Mouse (Mus musculus) kidney, embryonic 16.5 days (tissue): ENCODE results near the gene Prop1. TPM values are rescaled to one million over a fixed set of nuclear protein-coding genes. Genes with fewer than 3 reads are reported as not detected.

Experiments used
- ATAC-seq: fragments of 200-750 bp; cut with Nextera tagmentation; 2 replicates; pipeline ENCODE4 v1.8.0; 2017; ENCODE audit warnings: moderate TSS enrichment; ENCODE audit not compliant: low FRiP score, low TSS enrichment
- H3K27ac ChIP-seq: fragments of 300-500 bp; sonication (generic); 2 replicates; pipeline ENCODE4 v1.5.1; 2014; ENCODE audit warnings: low read length
- H3K27me3 ChIP-seq: fragments of 300-500 bp; sonication (generic); 2 replicates; pipeline ENCODE4 v1.6.1; 2014; ENCODE audit warnings: low read length, control low read depth, mixed read lengths; ENCODE audit not compliant: insufficient read depth
- H3K36me3 ChIP-seq: fragments of 300-500 bp; sonication (generic); 2 replicates; pipeline ENCODE4 v1.6.1; 2014; ENCODE audit warnings: low read length, control low read depth, mixed read lengths; ENCODE audit not compliant: insufficient read depth
- H3K4me1 ChIP-seq: fragments of 300-500 bp; sonication (generic); 2 replicates; pipeline ENCODE4 v1.6.1; 2014; ENCODE audit warnings: low read length, control low read depth, mixed read lengths; ENCODE audit not compliant: insufficient read depth
- H3K4me2 ChIP-seq: fragments of 300-500 bp; sonication (generic); replicated peaks from 2 replicates; pipeline ENCODE4 v1.6.1; 2014; ENCODE audit warnings: low read depth, low read length
- H3K4me3 ChIP-seq: fragments of 300-500 bp; sonication (generic); 2 replicates; pipeline ENCODE4 v1.5.1; 2014; ENCODE audit warnings: mild to moderate bottlenecking, low read length
- H3K9ac ChIP-seq: fragments of 300-500 bp; sonication (generic); replicated peaks from 2 replicates; pipeline ENCODE4 v1.6.1; 2014; ENCODE audit warnings: low read length
- H3K9me3 ChIP-seq: fragments of 300-500 bp; sonication (generic); 2 replicates; pipeline ENCODE4 v1.6.1; 2016; ENCODE audit warnings: low read length, control low read depth
- WGBS: fragments of 180-500 bp; shearing (Covaris S2); extraction: QIAGEN DNeasy Blood & Tissue Kit; methylation state at CpG from one replicate; pipeline ENCODE4 v1.1.7; 2014; 5-methylcytosine and 5-hydroxymethylcytosine counted together
- polyA plus RNA-seq: library from polyadenylated mRNA; unstranded; fragments of >200 nt; fragmentation: Nextera tagmentation; extraction: Ambion mirVana; gene quantifications from 2 replicates; pipeline ENCODE4 v1.2.1, GENCODE M21; 2015

The Prop1 gene
- polyA plus RNA-seq, 1 experiment from 2014 or later: not detected

DNA sequence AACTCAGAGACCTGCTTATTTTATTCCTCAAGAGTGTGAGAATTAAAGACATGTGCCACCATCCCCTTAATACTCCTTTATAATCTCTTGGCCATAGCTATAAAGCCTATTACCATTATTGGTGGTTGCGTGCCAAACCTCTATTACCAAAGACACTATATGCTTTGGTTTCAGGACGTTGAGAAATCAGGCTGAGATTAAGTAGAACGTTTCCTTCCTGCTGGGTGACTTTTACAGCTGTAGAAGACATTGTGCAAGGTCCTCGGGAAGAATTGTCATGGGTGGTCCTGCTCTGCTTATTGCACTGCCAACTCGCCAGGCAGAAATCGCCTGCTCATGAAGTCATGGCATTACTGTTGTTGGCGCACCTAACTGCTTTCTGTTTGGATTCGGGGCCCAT, 15.1 kb downstream of the Prop1 start:
- no peak overlapping the region for H3K9ac ChIP-seq
- ATAC-seq: no peak
- no peak overlapping the region for H3K27ac ChIP-seq
- H3K27me3 ChIP-seq: peaks cover 3% of the 10 kb centered on the region; the same call in 1 of the 2 replicates
- H3K4me1 ChIP-seq: no peaks in the 10 kb centered on the region
- H3K9me3 ChIP-seq: no peaks in the 10 kb centered on the region
- no peaks in the 10 kb centered on the region for H3K36me3 ChIP-seq
- 72% methylated on average over 8 of the region's 8 CpGs for WGBS
- H3K4me2 ChIP-seq: no peak overlapping the region
- no peak overlapping the region for H3K4me3 ChIP-seq

- no peak overlapping the region for H3K27ac ChIP-seq
- ATAC-seq: 0 out of 2 replicates have a peak, but pooled peaks have one; percentile 32
- H3K27me3 ChIP-seq: no peaks in the 10 kb centered on the region
- H3K36me3 ChIP-seq: no peaks in the 10 kb centered on the region
- peaks cover 7% of the 10 kb centered on the region; the same call in 1 of the 2 replicates for H3K4me1 ChIP-seq
- H3K4me3 ChIP-seq: peak overlapping the region; percentile 75; the same call in 1 of the 2 replicates
- H3K9me3 ChIP-seq: no peaks in the 10 kb centered on the region
- H3K4me2 ChIP-seq: peak overlapping the region; percentile 76
- no peak overlapping the region for H3K9ac ChIP-seq
- 95% methylated on average over 1 of the region's 1 CpGs for WGBS
Observed at GRCm38 (mm10) chr11:50932040-50932439, 21.5 kb downstream of the Prop1 start.

DNA sequence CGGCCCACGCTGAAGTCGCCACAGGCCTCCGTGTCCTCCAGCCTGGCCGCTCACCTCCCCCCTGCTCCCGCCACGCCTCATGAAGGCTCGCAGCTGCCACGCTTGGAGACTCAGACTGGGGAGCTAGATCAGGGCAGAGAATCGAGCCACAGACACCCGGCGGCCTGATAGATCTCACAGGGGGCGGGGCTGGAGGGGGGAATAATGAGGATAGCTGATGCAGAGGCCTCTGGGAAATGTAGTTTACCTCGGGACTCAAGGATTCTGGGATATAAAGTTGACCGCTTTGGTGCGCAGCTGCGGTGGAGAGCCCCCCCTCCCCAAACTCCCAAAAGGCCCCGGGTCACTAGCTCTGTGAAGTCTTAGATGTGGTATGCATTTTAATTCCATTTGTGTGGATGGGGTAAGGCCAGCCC, 22.1 kb downstream of the Prop1 start, which contains the start of gene Zfp354b:
Gene Zfp354b (minus strand): TSS at position 183 of the 416 bp plus-strand sequence.
- Histone ChIP-seq H3K4me1 (peaks cover 7% of the 10 kb centered on the region; the same call in 1 of the 2 replicates), H3K4me2 (peak within 1 kb of the TSS; percentile 76), H3K36me3 (no peaks in the 10 kb centered on the region), H3K9me3 (no peaks in the 10 kb centered on the region), H3K9ac (peak within 1 kb of the TSS; percentile 77), H3K27ac (peak within 1 kb of the TSS; percentile 30; the same call in 1 of the 2 replicates), H3K27me3 (no peaks in the 10 kb centered on the region), H3K4me3 (peak within 1 kb of the TSS; percentile 75)
- WGBS: 1% methylated on average over 18 of the region's 18 CpGs
- peak; percentile 96 for ATAC-seq

DNA sequence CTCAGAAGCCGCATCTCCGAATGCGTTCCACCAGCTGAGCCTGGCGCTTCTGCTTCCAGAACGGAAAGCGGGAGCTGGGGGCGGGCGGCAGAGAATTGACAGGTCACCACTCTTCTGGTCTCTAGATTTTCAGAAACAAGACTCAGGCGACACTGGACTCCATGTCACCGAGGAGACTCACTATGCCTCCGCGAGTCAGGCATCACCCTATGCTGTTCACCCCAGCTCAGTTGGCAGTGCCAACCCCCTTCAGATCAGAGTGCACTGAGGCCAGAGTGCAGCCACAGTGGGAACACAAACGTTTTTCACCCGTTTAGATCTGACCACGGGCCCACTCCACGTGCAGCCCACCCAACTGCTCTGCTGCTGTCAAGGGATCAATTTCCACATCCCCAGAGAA, 22.5 kb downstream of the Prop1 start:
- no peaks in the 10 kb centered on the region for H3K36me3 ChIP-seq
- H3K27me3 ChIP-seq: no peaks in the 10 kb centered on the region
- no peaks in the 10 kb centered on the region for H3K9me3 ChIP-seq
- H3K9ac ChIP-seq: peak overlapping the region; percentile 77
- ATAC-seq: peak; percentile 52
- WGBS: under 1% methylated on average over 16 of the region's 16 CpGs
- peak overlapping the region; percentile 75 for H3K4me3 ChIP-seq
- peak overlapping the region; percentile 30; the same call in 1 of the 2 replicates for H3K27ac ChIP-seq
- H3K4me1 ChIP-seq: peaks cover 7% of the 10 kb centered on the region; the same call in 1 of the 2 replicates
- H3K4me2 ChIP-seq: peak overlapping the region; percentile 76

DNA sequence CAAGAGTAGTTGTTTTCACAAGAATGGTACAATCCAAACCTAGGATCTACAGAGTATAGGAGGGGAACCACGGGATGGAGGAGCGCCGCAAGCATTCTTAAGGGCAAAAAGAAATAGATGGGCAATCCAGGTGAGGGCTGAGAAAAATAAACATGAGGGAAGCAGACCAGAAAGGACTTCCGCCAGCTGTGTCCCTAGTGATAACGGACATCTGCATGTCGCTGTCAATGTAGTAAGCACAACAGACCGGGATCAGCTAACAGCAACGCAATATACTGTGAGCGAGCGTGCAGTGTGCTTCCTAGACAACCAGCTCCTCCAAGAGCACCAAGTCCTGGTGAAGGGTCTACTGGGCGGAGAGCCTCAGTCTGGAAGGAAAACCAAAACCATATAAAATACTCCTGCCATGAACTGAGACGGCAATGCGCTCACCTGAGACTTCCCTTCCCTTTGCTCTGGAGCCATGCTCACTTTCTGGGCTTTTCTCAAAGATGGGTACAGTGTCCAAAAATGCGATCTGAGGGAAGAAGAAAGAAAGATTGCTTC, 23.0 kb downstream of the Prop1 start:
- H3K4me2 ChIP-seq: peak overlapping the region; percentile 76
- no peaks in the 10 kb centered on the region for H3K9me3 ChIP-seq
- no peak for ATAC-seq
- H3K9ac ChIP-seq: peak overlapping the region; percentile 77
- H3K4me3 ChIP-seq: peak overlapping the region; percentile 75
- no peak overlapping the region for H3K27ac ChIP-seq
- H3K4me1 ChIP-seq: peaks cover 7% of the 10 kb centered on the region; the same call in 1 of the 2 replicates
- H3K36me3 ChIP-seq: no peaks in the 10 kb centered on the region
- H3K27me3 ChIP-seq: no peaks in the 10 kb centered on the region
- 14% methylated on average over 14 of the region's 14 CpGs for whole genome bisulfite sequencing

GRCm38 (mm10) chr11:50915671-50916320, 37.8 kb downstream of the Prop1 start, which contains the start of gene Zfp2:
Gene Zfp2, minus strand, starts transcription at chr11:50916165.
- H3K27ac ChIP-seq: peak within 1 kb of the TSS; percentile 86
- WGBS: under 1% methylated on average over 47 of the region's 47 CpGs
- H3K4me3 ChIP-seq: peak within 1 kb of the TSS; percentile 92
- H3K27me3 ChIP-seq: no peaks in the 10 kb centered on the region
- H3K36me3 ChIP-seq: peaks cover 17% of the 10 kb centered on the region
- H3K4me1 ChIP-seq: no peaks in the 10 kb centered on the region
- peak; percentile 99 for ATAC-seq
- peak within 1 kb of the TSS; percentile 54 for H3K4me2 ChIP-seq
- H3K9me3 ChIP-seq: peaks cover 13% of the 10 kb centered on the region
- H3K9ac ChIP-seq: peak within 1 kb of the TSS; percentile 96

- H3K9ac ChIP-seq: no peak overlapping the region
- peaks cover 29% of the 10 kb centered on the region for H3K36me3 ChIP-seq
- no peaks in the 10 kb centered on the region for H3K27me3 ChIP-seq
- peaks cover 15% of the 10 kb centered on the region for H3K9me3 ChIP-seq
- H3K4me3 ChIP-seq: no peak overlapping the region
- H3K4me2 ChIP-seq: no peak overlapping the region
- WGBS: 88% methylated on average over 3 of the region's 3 CpGs
- no peak overlapping the region for H3K27ac ChIP-seq
- ATAC-seq: no peak
- no peaks in the 10 kb centered on the region for H3K4me1 ChIP-seq
Observed at GRCm38 (mm10) chr11:50914461-50914860, 39.1 kb downstream of the Prop1 start.

DNA sequence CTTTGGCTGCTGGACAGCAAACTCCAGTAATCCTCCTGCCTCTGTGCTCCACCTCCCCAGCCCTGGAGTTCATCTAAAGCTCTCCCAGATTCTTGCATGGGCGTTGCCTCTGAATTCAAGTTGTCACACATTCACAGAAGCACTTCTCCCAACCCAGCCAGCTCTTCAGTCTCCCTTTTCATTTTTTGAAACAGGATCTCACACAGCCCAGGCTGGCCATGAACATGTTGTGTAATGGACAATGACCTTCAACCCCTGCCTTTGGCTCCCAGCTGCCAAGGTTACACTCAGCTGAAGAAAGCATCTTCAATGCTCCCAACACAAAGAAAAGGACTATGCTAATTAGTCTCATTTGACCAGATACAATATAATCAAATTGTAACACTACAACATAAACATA, 40.3 kb downstream of the Prop1 start:
- Histone ChIP-seq H3K4me1 (no peaks in the 10 kb centered on the region), H3K9me3 (peaks cover 15% of the 10 kb centered on the region), H3K36me3 (peaks cover 38% of the 10 kb centered on the region), H3K9ac (no peak overlapping the region), H3K4me3 (no peak overlapping the region), H3K27me3 (no peaks in the 10 kb centered on the region), H3K27ac (no peak overlapping the region), H3K4me2 (no peak overlapping the region)
- WGBS: 82% methylated on average over 1 of the region's 1 CpGs
- ATAC-seq: no peak

DNA sequence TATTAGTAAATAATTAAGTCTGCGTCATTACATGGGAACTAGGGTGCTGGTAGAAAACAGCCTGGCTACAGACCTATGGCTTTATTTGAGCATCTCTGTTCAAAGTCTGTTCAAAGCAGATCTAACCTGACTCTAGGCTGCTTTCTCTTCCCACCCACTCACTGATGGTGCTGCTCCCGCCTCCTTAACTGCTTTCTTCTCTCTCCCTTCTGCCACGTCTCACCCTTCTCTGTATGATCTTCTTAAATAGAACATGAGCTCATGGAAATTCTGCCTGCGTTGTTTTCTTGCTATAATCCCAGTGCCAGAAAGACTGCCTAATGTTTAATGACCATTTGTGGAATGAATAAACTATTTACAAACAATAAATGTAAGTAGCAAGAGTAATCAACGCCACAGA, 45.4 kb downstream of the Prop1 start:
- H3K4me3 ChIP-seq: no peak overlapping the region
- ATAC-seq: no peak

More for the DNA sequence above, 45.4 kb downstream of the Prop1 start:
- Histone ChIP-seq H3K4me1 (no peaks in the 10 kb centered on the region), H3K36me3 (peaks cover 81% of the 10 kb centered on the region), H3K9ac (no peak overlapping the region), H3K27me3 (no peaks in the 10 kb centered on the region), H3K9me3 (peaks cover 53% of the 10 kb centered on the region), H3K4me2 (no peak overlapping the region), H3K27ac (no peak overlapping the region)
- 87% methylated on average over 5 of the region's 5 CpGs for WGBS
